Mouse (Mus musculus) monocyte, adult 59 days (primary cell): ENCODE results near the gene Wfikkn1. TPM values are rescaled to one million over a fixed set of nuclear protein-coding genes. Genes with fewer than 3 reads are reported as not detected.

ENCODE experiments used
- total RNA-seq, 2 experiments: library from RNA; stranded (reverse); gene quantifications; one replicate each; pipeline ENCODE4 v1.2.4; 2023

The Wfikkn1 gene
- 1 to 10 TPM; 3.2 to 3.3 TPM for total RNA-seq

GRCm38 (mm10) chr17:25880196-25880910 lies at the start of gene Wfikkn1:
Gene Wfikkn1, minus strand, starts transcription at chr17:25880858.

GRCm38 (mm10) chr17:25919144-25919785 lies 38.6 kb upstream of the Wfikkn1 start, which contains the start of gene Rab40c:
Gene Rab40c, minus strand, starts transcription at chr17:25919727.

GRCm38 (mm10) chr17:25874721-25875170 lies 5.9 kb downstream of the Wfikkn1 start, which contains the start of gene Mettl26:
Gene Mettl26, plus strand, starts transcription at chr17:25875074.

GRCm38 (mm10) chr17:25868601-25869191 lies 12.0 kb downstream of the Wfikkn1 start, which contains the start of gene Mcrip2:
Gene Mcrip2, minus strand, starts transcription at chr17:25868764.

GRCm38 (mm10) chr17:25860832-25861703 lies 19.6 kb downstream of the Wfikkn1 start, which contains the start of gene Wdr90:
Gene Wdr90, minus strand, starts transcription at chr17:25861501.

GRCm38 (mm10) chr17:25844396-25844901 lies 36.2 kb downstream of the Wfikkn1 start, which contains the start of gene Rhot2:
Gene Rhot2, minus strand, starts transcription at chr17:25844851.

GRCm38 (mm10) chr17:25841117-25841880 lies 39.4 kb downstream of the Wfikkn1 start, which contains the start of gene Gm20683:
Gene Gm20683, minus strand, starts transcription at chr17:25841763.

GRCm38 (mm10) chr17:25837076-25837410 lies 43.6 kb downstream of the Wfikkn1 start, which contains the start of gene Rhbdl1:
Gene Rhbdl1, minus strand, starts transcription at chr17:25837295.

GRCm38 (mm10) chr17:25833291-25833663 lies 47.4 kb downstream of the Wfikkn1 start, which contains the start of gene Stub1:
Gene Stub1, minus strand, starts transcription at chr17:25833404.

GRCm38 (mm10) chr17:25828712-25829557 lies 51.7 kb downstream of the Wfikkn1 start, which contains the start of gene Jmjd8:
Gene Jmjd8, plus strand, starts transcription at chr17:25828867.

Other genes starting within 250 kb of the Wfikkn1 start
- not detected for gene Gng13, start 163.7 kb downstream of the Wfikkn1 start, total RNA-seq
- gene Chtf18, start 153.4 kb downstream of the Wfikkn1 start, total RNA-seq: 1 to 10 TPM; 2.6 to 3.9 TPM
- gene Rpusd1, start 153.2 kb downstream of the Wfikkn1 start, total RNA-seq: 1 to 10 TPM; 6.6 to 7.9 TPM
- gene Mslnl, start 144.8 kb downstream of the Wfikkn1 start, total RNA-seq: not detected
- 1 to 10 TPM; 1.2 to 1.3 TPM for gene Msln, start 126.5 kb downstream of the Wfikkn1 start, total RNA-seq
- gene Narfl, start 107.1 kb downstream of the Wfikkn1 start, total RNA-seq: 10 to 100 TPM; 33.1 to 34.7 TPM
- gene Haghl, start 95.2 kb downstream of the Wfikkn1 start, total RNA-seq: 10 to 100 TPM; 21.6 to 21.7 TPM
- not detected for gene Ccdc78, start 94.3 kb downstream of the Wfikkn1 start, total RNA-seq
- 10 to 100 TPM; 33.5 to 35.6 TPM for gene Fam173a, start 88.0 kb downstream of the Wfikkn1 start, total RNA-seq
- not detected for gene AC134908.4, start 85.2 kb downstream of the Wfikkn1 start, total RNA-seq
- gene Metrn, start 83.7 kb downstream of the Wfikkn1 start, total RNA-seq: 1 to 10 TPM; 8.0 to 9.9 TPM
- under 1 TPM in 1 of 2 experiments, not detected in 1; 0.24 TPM for gene Fbxl16, start 71.8 kb downstream of the Wfikkn1 start, total RNA-seq
- 10 to 100 TPM; 13.5 to 14.9 TPM for gene Wdr24, start 57.2 kb downstream of the Wfikkn1 start, total RNA-seq
- 10 to 100 TPM; 23.2 to 28.1 TPM for gene Jmjd8, start 52.0 kb downstream of the Wfikkn1 start, total RNA-seq
- gene Stub1, start 47.5 kb downstream of the Wfikkn1 start, total RNA-seq: 10 to 100 TPM; 50.8 to 51.1 TPM
- 1 to 10 TPM; 1.2 to 1.7 TPM for gene Rhbdl1, start 43.6 kb downstream of the Wfikkn1 start, total RNA-seq
- 1 to 10 TPM in 1 of 2 experiments, under 1 TPM in 1; 0.89 to 4.0 TPM for gene Gm20683, start 39.1 kb downstream of the Wfikkn1 start, total RNA-seq
- 10 to 100 TPM; 28.4 to 34.3 TPM for gene Rhot2, start 36.0 kb downstream of the Wfikkn1 start, total RNA-seq
- gene Wdr90, start 19.4 kb downstream of the Wfikkn1 start, total RNA-seq: 1 to 10 TPM; 6.0 to 6.2 TPM
- gene Mcrip2, start 12.1 kb downstream of the Wfikkn1 start, total RNA-seq: 1 to 10 TPM; 4.8 to 5.5 TPM
- gene Mettl26, start 5.8 kb downstream of the Wfikkn1 start, total RNA-seq: 10 to 100 TPM; 10.1 to 11.1 TPM
- 10 to 100 TPM; 16.5 to 18.1 TPM for gene Rab40c, start 38.9 kb upstream of the Wfikkn1 start, total RNA-seq
- 10 to 100 TPM; 46.9 to 60.5 TPM for gene Pigq, start 64.1 kb upstream of the Wfikkn1 start, total RNA-seq
- not detected for gene Nhlrc4, start 64.1 kb upstream of the Wfikkn1 start, total RNA-seq
- gene A930017K11Rik, start 71.7 kb upstream of the Wfikkn1 start, total RNA-seq: not detected
- gene Capn15, start 104.9 kb upstream of the Wfikkn1 start, total RNA-seq: 10 to 100 TPM; 31.1 to 32.2 TPM
- gene Rab11fip3, start 188.7 kb upstream of the Wfikkn1 start, total RNA-seq: 1 to 10 TPM; 5.1 to 6.8 TPM
- 1 to 10 TPM; 5.0 to 6.8 TPM for gene Decr2, start 209.5 kb upstream of the Wfikkn1 start, total RNA-seq
- gene Nme4, start 214.7 kb upstream of the Wfikkn1 start, total RNA-seq: 1 to 10 TPM; 2.2 to 2.8 TPM
- 10 to 100 TPM; 20.9 to 23.1 TPM for gene Tmem8, start 232.4 kb upstream of the Wfikkn1 start, total RNA-seq
- 10 to 100 TPM; 29.3 to 35.8 TPM for gene Mrpl28, start 242.6 kb upstream of the Wfikkn1 start, total RNA-seq